Mouse (Mus musculus) heart, postnatal 0 days (tissue): ENCODE data around the gene AK157302. TPM values are rescaled to one million over a fixed set of nuclear protein-coding genes. Genes with fewer than 3 reads are reported as not detected.

Source experiments
- ATAC-seq: fragments of 200-750 bp; cut with Nextera tagmentation; 2 replicates; pipeline ENCODE4 v1.8.0; 2017; ENCODE audit warnings: low read depth, moderate number of reproducible peaks, moderate library complexity; ENCODE audit not compliant: insufficient read depth
- DNase-seq: peaks from one replicate; pipeline ENCODE4 v3.0.0-alpha.2; 2016; ENCODE audit warnings: low spot score
- H3K27ac ChIP-seq: fragments of 300-500 bp; sonication (generic); 2 replicates; pipeline ENCODE4 v1.5.1; 2014; ENCODE audit warnings: low read depth, mild to moderate bottlenecking
- H3K27me3 ChIP-seq: fragments of 300-500 bp; sonication (generic); 2 replicates; pipeline ENCODE4 v1.6.1; 2014; ENCODE audit warnings: low read length, mixed read lengths; ENCODE audit not compliant: control insufficient read depth, insufficient read depth
- H3K36me3 ChIP-seq: fragments of 300-500 bp; sonication (generic); replicated peaks from 2 replicates; pipeline ENCODE4 v1.6.1; 2014; ENCODE audit warnings: low read length, mixed read lengths; ENCODE audit not compliant: control insufficient read depth, insufficient read depth
- H3K4me1 ChIP-seq: fragments of 300-500 bp; sonication (generic); 2 replicates; pipeline ENCODE4 v1.6.1; 2014; ENCODE audit warnings: antibody characterized with exemption; ENCODE audit not compliant: control insufficient read depth, insufficient read depth
- H3K4me2 ChIP-seq: fragments of 300-500 bp; sonication (generic); 2 replicates; pipeline ENCODE4 v1.6.1; 2014; ENCODE audit warnings: low read depth, mild to moderate bottlenecking, low read length, moderate library complexity
- H3K4me3 ChIP-seq: fragments of 300-500 bp; sonication (generic); 2 replicates; pipeline ENCODE4 v1.5.1; 2014; ENCODE audit warnings: low read depth, low read length
- H3K9ac ChIP-seq: fragments of 300-500 bp; sonication (generic); replicated peaks from 2 replicates; pipeline ENCODE4 v1.6.1; 2014; ENCODE audit warnings: low read depth, low read length, mixed read lengths
- H3K9me3 ChIP-seq: fragments of 300-500 bp; sonication (generic); replicated peaks from 2 replicates; pipeline ENCODE4 v1.6.1; 2016; ENCODE audit warnings: low read length; ENCODE audit not compliant: control insufficient read depth
- CTCF ChIP-seq: IDR thresholded peaks from 2 replicates; pipeline ENCODE4 v1.5.1; 2016; ENCODE audit warnings: antibody characterized with exemption, control low read depth, low read depth
- EP300 ChIP-seq: IDR thresholded peaks from 2 replicates; pipeline ENCODE4 v1.6.1; 2016; ENCODE audit warnings: antibody characterized with exemption, low read depth
- WGBS: fragments of 180-500 bp; shearing (Covaris S2); extraction: QIAGEN DNeasy Blood & Tissue Kit; methylation state at CpG from one replicate; pipeline ENCODE4 v1.1.7; 2014; 5-methylcytosine and 5-hydroxymethylcytosine counted together
- microRNA counts: library from miRNA; unstranded; fragments of <30 nt; microRNA quantifications from one replicate; lab custom pipeline; 2015
- microRNA-seq: library from miRNA; unstranded; fragments of <30 nt; microRNA quantifications from one replicate; pipeline ENCODE4, GENCODE M21; 2016
- polyA plus RNA-seq: library from polyadenylated mRNA; unstranded; fragments of >200 nt; fragmentation: Nextera tagmentation; extraction: Ambion mirVana; gene quantifications from 2 replicates; pipeline ENCODE4 v1.2.1, GENCODE M21; 2015
- total RNA-seq: library from RNA; depleted of rRNA; stranded (reverse); fragments of >200 nt; gene quantifications from 2 replicates; pipeline ENCODE4 v1.2.3, GENCODE M21; 2014; ENCODE audit warnings: low replicate concordance; rRNA removed

The AK157302 gene
- total and polyA plus RNA-seq, 2 experiments from 2014 or later = 0.15 to 0.93 TPM

- peak overlapping the region; percentile 60 for H3K4me3 ChIP-seq
- 0 out of 2 replicates have a peak, but pooled peaks cover 4% of the 10 kb centered on the region for H3K4me1 ChIP-seq
- peak overlapping the region; percentile 74 for H3K27ac ChIP-seq
- no peaks in the 10 kb centered on the region for H3K27me3 ChIP-seq
- H3K4me2 ChIP-seq = peak overlapping the region; percentile 58
- ATAC-seq (peak; percentile 99), DNase-seq (peak; percentile 85)
- WGBS = under 1% methylated on average over 21 of the region's 21 CpGs
- TF ChIP-seq CTCF (no peak), EP300 (peak; percentile 66; the same call in 1 of the 2 replicates)
- no peaks in the 10 kb centered on the region for H3K36me3 ChIP-seq
- peak overlapping the region; percentile 43 for H3K9ac ChIP-seq
- H3K9me3 ChIP-seq = no peaks in the 10 kb centered on the region
These were observed 11.2 kb downstream of the AK157302 start for GRCm38 (mm10) chr13:21506221-21506649.

DNA sequence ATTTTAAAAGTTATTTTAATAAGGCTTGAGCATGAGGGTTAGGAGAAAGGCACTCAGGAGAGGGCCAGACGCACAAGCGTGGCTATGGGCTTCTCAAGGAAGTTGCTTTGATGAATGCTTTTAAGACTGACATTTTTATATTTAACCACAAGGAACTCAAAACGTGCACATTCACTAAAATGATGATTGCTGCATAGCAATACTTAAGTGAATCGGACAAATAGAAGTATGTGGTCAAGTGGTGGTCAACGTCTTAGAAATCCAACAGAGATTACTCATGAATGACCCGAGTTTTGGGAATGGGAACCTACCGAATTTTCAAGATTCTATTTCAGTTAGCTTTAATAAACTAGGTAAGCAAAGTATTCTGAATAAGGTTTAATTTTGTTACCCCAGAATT lies 35.1 kb downstream of the AK157302 start:
- Histone ChIP-seq H3K4me1 (peaks cover 4% of the 10 kb centered on the region), H3K27ac (no peak overlapping the region), H3K4me2 (peak overlapping the region; percentile 64), H3K36me3 (peaks cover 17% of the 10 kb centered on the region), H3K9me3 (no peaks in the 10 kb centered on the region), H3K9ac (no peak overlapping the region; the same call in 1 of the 2 replicates), H3K4me3 (peak overlapping the region; percentile 99), H3K27me3 (no peaks in the 10 kb centered on the region)
- no peak for ATAC-seq
- TF ChIP-seq EP300 = no peak
- TF ChIP-seq CTCF = no peak
- DNase-seq = no peak
- 48% methylated on average over 7 of the region's 7 CpGs for WGBS

DNA sequence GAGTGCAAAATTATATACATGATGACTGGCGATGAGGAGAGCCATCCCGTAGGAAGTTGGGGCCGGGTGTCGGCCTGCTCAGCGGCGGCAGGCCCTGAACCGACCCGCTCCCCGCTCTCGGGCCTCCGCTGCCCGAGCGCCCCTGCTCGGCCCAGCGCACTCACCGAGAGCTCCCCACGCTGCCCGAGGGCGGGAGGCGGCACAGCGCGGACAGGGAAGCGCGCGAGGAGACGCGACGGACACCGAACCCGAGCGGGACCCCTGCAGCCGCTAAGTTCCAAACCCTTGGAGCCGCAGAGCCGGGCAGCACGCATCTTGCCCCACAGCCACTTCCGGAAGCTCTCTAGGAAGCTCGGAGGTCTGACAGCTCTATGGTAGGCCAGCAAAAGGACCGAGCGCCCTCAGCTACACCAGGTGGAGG lies 35.8 kb downstream of the AK157302 start, which contains the start of gene Zkscan8:
Gene Zkscan8, minus strand, starts transcription at position 340 of the 421 bp plus-strand sequence.
- TF ChIP-seq EP300 = peak; percentile 63; the same call in 1 of the 2 replicates
- TF ChIP-seq CTCF = no peak; the same call in 1 of the 2 replicates

GRCm38 (mm10) chr13:21542708-21543107 lies 47.7 kb downstream of the AK157302 start, which contains the start of gene Olfr1366:
TSS of gene Olfr1366 (minus strand) at chr13:21542808.
- Histone ChIP-seq H3K36me3 (no peaks in the 10 kb centered on the region), H3K9ac (no peak within 1 kb of the TSS), H3K27me3 (no peaks in the 10 kb centered on the region), H3K4me1 (no peaks in the 10 kb centered on the region), H3K4me3 (no peak within 1 kb of the TSS), H3K9me3 (no peaks in the 10 kb centered on the region), H3K27ac (no peak within 1 kb of the TSS), H3K4me2 (no peak within 1 kb of the TSS)
- TF ChIP-seq CTCF = no peak
- no peak for TF ChIP-seq EP300
- ATAC-seq = no peak
- DNase-seq = no peak
- 58% methylated on average over 1 of the region's 1 CpGs for WGBS

More for the DNA sequence above, 35.8 kb downstream of the AK157302 start, which contains the start of gene Zkscan8:
- ATAC-seq (peak; percentile 97), DNase-seq (peak; percentile 79)
- Histone ChIP-seq H3K4me1 (peaks cover 4% of the 10 kb centered on the region), H3K9me3 (no peaks in the 10 kb centered on the region), H3K27me3 (no peaks in the 10 kb centered on the region), H3K9ac (peak within 1 kb of the TSS; percentile 99), H3K27ac (peak within 1 kb of the TSS; percentile 96), H3K36me3 (peaks cover 12% of the 10 kb centered on the region), H3K4me3 (peak within 1 kb of the TSS; percentile 99), H3K4me2 (peak within 1 kb of the TSS; percentile 64)
- under 1% methylated on average over 39 of the region's 39 CpGs for WGBS

MicroRNAs encoded within 50 kb of the gene (microRNA counts, 519-probe panel; counts per million panel counts)
- not detected for microRNA mmu-miR-1896 (lab: Ali Mortazavi, UCI)

Small RNA genes within 50 kb of the gene (microRNA-seq; reads per million reads assigned to microRNA genes)
- not detected for gene Mir1896

Other genes starting within 250 kb of the AK157302 start
- not detected in 2 replicates for gene Gpx5, start 202.5 kb upstream of the AK157302 start, total RNA-seq
- gene Gpx5, start 202.5 kb upstream of the AK157302 start, polyA plus RNA-seq = not detected in 2 replicates
- gene Gpx6, start 183.1 kb upstream of the AK157302 start, total RNA-seq = not detected in 2 replicates
- not detected in 2 replicates for gene Gpx6, start 183.1 kb upstream of the AK157302 start, polyA plus RNA-seq
- gene Olfr1367, start 148.3 kb upstream of the AK157302 start, total RNA-seq = not detected in 2 replicates
- not detected in 2 replicates for gene Olfr1367, start 148.3 kb upstream of the AK157302 start, polyA plus RNA-seq
- 3.6 and 7.8 TPM in 2 replicates for gene Zscan12, start 132.4 kb upstream of the AK157302 start, total RNA-seq
- gene Zscan12, start 132.4 kb upstream of the AK157302 start, polyA plus RNA-seq = 5.2 TPM in 2 replicates
- 32.7 and 40.8 TPM in 2 replicates for gene Zkscan3, start 92.5 kb upstream of the AK157302 start, total RNA-seq
- 49.1 and 54.5 TPM in 2 replicates for gene Zkscan3, start 92.5 kb upstream of the AK157302 start, polyA plus RNA-seq
- gene Pgbd1, start 54.2 kb upstream of the AK157302 start, total RNA-seq = 1.7 and 1.9 TPM in 2 replicates
- 1.5 and 2.1 TPM in 2 replicates for gene Pgbd1, start 54.2 kb upstream of the AK157302 start, polyA plus RNA-seq
- 14.1 and 17.5 TPM in 2 replicates for gene Zscan26, start 41.5 kb upstream of the AK157302 start, total RNA-seq
- gene Zscan26, start 41.5 kb upstream of the AK157302 start, polyA plus RNA-seq = 19.5 and 22.4 TPM in 2 replicates
- gene Nkapl, start 26.7 kb upstream of the AK157302 start, total RNA-seq = not detected in 2 replicates
- gene Nkapl, start 26.7 kb upstream of the AK157302 start, polyA plus RNA-seq = 1.8 and 2.1 TPM in 2 replicates
- 0.70 and 1.7 TPM in 2 replicates for gene Zkscan4, start 16.3 kb upstream of the AK157302 start, total RNA-seq
- 1.9 and 2.0 TPM in 2 replicates for gene Zkscan4, start 16.3 kb upstream of the AK157302 start, polyA plus RNA-seq
- gene Gm10065, start 15.8 kb upstream of the AK157302 start, total RNA-seq = not detected in 2 replicates
- not detected in 2 replicates for gene Gm10065, start 15.8 kb upstream of the AK157302 start, polyA plus RNA-seq
- gene Gm11273, start 6.2 kb downstream of the AK157302 start, total RNA-seq = 54.7 and 58.8 TPM in 2 replicates
- gene Gm11273, start 6.2 kb downstream of the AK157302 start, polyA plus RNA-seq = 27.8 and 29.0 TPM in 2 replicates
- 7.1 and 10.9 TPM in 2 replicates for gene Zkscan8, start 35.9 kb downstream of the AK157302 start, total RNA-seq
- gene Zkscan8, start 35.9 kb downstream of the AK157302 start, polyA plus RNA-seq = 3.0 and 3.4 TPM in 2 replicates
- not detected in 2 replicates for gene Olfr1366, start 47.6 kb downstream of the AK157302 start, total RNA-seq
- not detected in 2 replicates for gene Olfr1366, start 47.6 kb downstream of the AK157302 start, polyA plus RNA-seq
- not detected in 2 replicates for gene Olfr1535, start 64.7 kb downstream of the AK157302 start, total RNA-seq
- gene Olfr1535, start 64.7 kb downstream of the AK157302 start, polyA plus RNA-seq = 0.03 TPM in 1 of 2 replicates, not detected in the other
- not detected in 2 replicates for gene Olfr1364, start 86.5 kb downstream of the AK157302 start, total RNA-seq
- gene Olfr1364, start 86.5 kb downstream of the AK157302 start, polyA plus RNA-seq = not detected in 2 replicates
- gene Olfr1362, start 118.8 kb downstream of the AK157302 start, total RNA-seq = not detected in 2 replicates
- gene Olfr1362, start 118.8 kb downstream of the AK157302 start, polyA plus RNA-seq = not detected in 2 replicates
- gene Olfr11, start 147.3 kb downstream of the AK157302 start, total RNA-seq = not detected in 2 replicates
- gene Olfr11, start 147.3 kb downstream of the AK157302 start, polyA plus RNA-seq = not detected in 2 replicates
- gene Olfr1361, start 168.2 kb downstream of the AK157302 start, total RNA-seq = not detected in 2 replicates
- gene Olfr1361, start 168.2 kb downstream of the AK157302 start, polyA plus RNA-seq = not detected in 2 replicates
- gene Olfr1360, start 182.2 kb downstream of the AK157302 start, total RNA-seq = not detected in 2 replicates
- gene Olfr1360, start 182.2 kb downstream of the AK157302 start, polyA plus RNA-seq = not detected in 2 replicates
- not detected in 2 replicates for gene Olfr1359, start 202.9 kb downstream of the AK157302 start, total RNA-seq
- gene Olfr1359, start 202.9 kb downstream of the AK157302 start, polyA plus RNA-seq = not detected in 2 replicates
- gene Hist1h2bl, start 220.9 kb downstream of the AK157302 start, total RNA-seq = 431 and 666 TPM in 2 replicates
- 0.55 and 0.98 TPM in 2 replicates for gene Hist1h2bl, start 220.9 kb downstream of the AK157302 start, polyA plus RNA-seq
- 828 and 1,538 TPM in 2 replicates for gene Hist1h2ai, start 221.2 kb downstream of the AK157302 start, total RNA-seq
- gene Hist1h2ai, start 221.2 kb downstream of the AK157302 start, polyA plus RNA-seq = 3.6 and 4.3 TPM in 2 replicates
- gene Hist1h3h, start 222.4 kb downstream of the AK157302 start, total RNA-seq = 1,332 and 1,437 TPM in 2 replicates
- gene Hist1h3h, start 222.4 kb downstream of the AK157302 start, polyA plus RNA-seq = 1.8 TPM in 1 of 2 replicates, not detected in the other
- 1,438 and 1,618 TPM in 2 replicates for gene Hist1h2bm, start 226.8 kb downstream of the AK157302 start, total RNA-seq
- gene Hist1h2bm, start 226.8 kb downstream of the AK157302 start, polyA plus RNA-seq = 0.60 and 0.90 TPM in 2 replicates
- gene Hist1h4j, start 239.8 kb downstream of the AK157302 start, total RNA-seq = 962 and 1,129 TPM in 2 replicates
- gene Hist1h4j, start 239.8 kb downstream of the AK157302 start, polyA plus RNA-seq = 0.20 and 0.27 TPM in 2 replicates